Mouse (Mus musculus) spleen, adult 2 months (tissue): ENCODE data around the gene Fbxo47. TPM values are rescaled to one million over a fixed set of nuclear protein-coding genes. Genes with fewer than 3 reads are reported as not detected.
A peak's percentile ranks its signal among the peaks of the same experiment; 100 is the strongest.

ENCODE experiments used
- DNase-seq, 2 experiments: peaks; one replicate each; pipeline versions ENCODE4 v3.0.0 to v3.0.0-alpha.2; 2012 to 2021; ENCODE audit warnings: low spot score in 2 of 2, low read depth in 1 of 2
- H3K27ac ChIP-seq: fragments of 200-500 bp; 2 replicates; pipeline ENCODE4 v1.5.1; 2012; ENCODE audit warnings: low read length, inconsistent platforms; ENCODE audit not compliant: insufficient read depth
- H3K27me3 ChIP-seq: fragments of 200-500 bp; 2 replicates; pipeline ENCODE4 v1.6.1; 2012; ENCODE audit warnings: mild to moderate bottlenecking, moderate library complexity, low read length, inconsistent platforms; ENCODE audit not compliant: control insufficient read depth, insufficient read depth
- H3K36me3 ChIP-seq: fragments of 200-500 bp; 2 replicates; pipeline ENCODE4 v1.6.1; 2012; ENCODE audit warnings: mild to moderate bottlenecking, low read length, inconsistent platforms; ENCODE audit not compliant: control insufficient read depth, insufficient read depth
- H3K4me1 ChIP-seq: fragments of 200-500 bp; 2 replicates; pipeline ENCODE4 v1.6.1; 2011; ENCODE audit warnings: inconsistent platforms; ENCODE audit not compliant: control insufficient read depth, insufficient read depth, insufficient read length
- H3K4me3 ChIP-seq: fragments of 200-500 bp; 2 replicates; pipeline ENCODE4 v1.5.1; 2011; ENCODE audit warnings: mild to moderate bottlenecking, inconsistent platforms; ENCODE audit not compliant: insufficient read depth, insufficient read length; ENCODE audit errors: extremely low read depth
- CTCF ChIP-seq: fragments of 200-500 bp; IDR thresholded peaks from 2 replicates; pipeline ENCODE4 v1.5.1; 2011; ENCODE audit warnings: mild to moderate bottlenecking, inconsistent platforms; ENCODE audit not compliant: insufficient read depth, insufficient read length, insufficient replicate concordance; ENCODE audit errors: extremely low read depth
- POLR2A ChIP-seq: fragments of 200-500 bp; IDR thresholded peaks from 2 replicates; pipeline ENCODE4 v1.6.1; 2011; ENCODE audit warnings: low read depth, low read length, inconsistent platforms
- WGBS: fragments of 180-500 bp; shearing (Covaris S2); methylation state at CpG from one replicate; pipeline ENCODE4 v1.1.7; 2018; 5-methylcytosine and 5-hydroxymethylcytosine counted together
- polyA plus RNA-seq: library from polyadenylated mRNA; depleted of rRNA; stranded (reverse); fragments of >200 nt; gene quantifications from 2 replicates; pipeline ENCODE4 v1.2.3, GENCODE M21; 2012

Gene Fbxo47
- polyA plus RNA-seq, 1 experiment: 0.20 TPM

DNA sequence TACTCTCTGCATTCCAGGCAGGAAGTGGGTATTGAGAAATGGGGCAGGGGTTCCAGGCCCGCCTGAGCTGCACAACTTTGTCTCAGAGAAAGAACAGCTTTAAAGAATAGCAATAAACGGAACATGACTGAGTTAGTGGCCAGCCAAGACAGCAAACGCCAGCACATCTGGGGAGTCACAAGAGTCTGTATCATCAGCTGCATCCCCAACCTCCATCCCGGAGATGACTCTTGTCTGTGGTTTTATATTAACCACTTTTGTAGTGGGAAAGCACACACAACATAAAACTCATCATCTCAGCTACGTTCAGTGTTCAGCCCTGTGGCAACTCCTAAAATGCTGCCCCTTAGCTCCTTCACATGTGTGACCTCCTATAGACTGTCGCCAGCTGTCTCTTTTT is 17.9 kb upstream of the Fbxo47 start:
- H3K36me3 ChIP-seq: no peaks in the 10 kb centered on the region
- H3K27ac ChIP-seq: no peak overlapping the region
- H3K4me3 ChIP-seq: no peak overlapping the region
- TF ChIP-seq CTCF (no peak), POLR2A (no peak)
- H3K4me1 ChIP-seq: no peaks in the 10 kb centered on the region; the same call in 1 of the 2 replicates
- no peak for DNase-seq
- H3K27me3 ChIP-seq: no peaks in the 10 kb centered on the region
- WGBS: 63% methylated on average over 6 of the region's 6 CpGs

DNA sequence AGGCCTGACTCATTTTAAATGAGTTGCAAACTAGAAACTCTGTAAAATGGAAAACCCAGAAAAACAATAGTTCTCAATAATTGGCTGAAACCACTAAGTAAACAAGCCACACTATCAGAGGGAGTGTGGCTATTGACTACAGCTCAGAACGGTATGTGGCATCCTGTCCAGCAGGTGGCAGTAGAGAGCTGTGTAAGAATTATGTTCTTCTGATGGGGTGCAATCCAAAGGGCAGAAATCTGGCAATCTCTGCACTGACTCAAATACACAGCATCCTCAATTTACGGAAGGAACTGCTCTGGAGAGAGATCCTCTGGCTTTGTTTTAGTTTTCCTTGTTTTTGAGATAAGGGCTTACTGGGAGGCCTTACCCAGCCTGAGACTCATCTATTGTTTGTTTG is 15.9 kb upstream of the Fbxo47 start:
- WGBS: 2% methylated on average over 2 of the region's 2 CpGs
- Histone ChIP-seq H3K36me3 (no peaks in the 10 kb centered on the region), H3K4me3 (no peak overlapping the region), H3K27ac (no peak overlapping the region), H3K27me3 (no peaks in the 10 kb centered on the region), H3K4me1 (no peaks in the 10 kb centered on the region)
- peak; percentile 63 to 76 for DNase-seq
- TF ChIP-seq CTCF (peak; percentile 64; the same call in 1 of the 2 replicates), POLR2A (no peak)

DNA sequence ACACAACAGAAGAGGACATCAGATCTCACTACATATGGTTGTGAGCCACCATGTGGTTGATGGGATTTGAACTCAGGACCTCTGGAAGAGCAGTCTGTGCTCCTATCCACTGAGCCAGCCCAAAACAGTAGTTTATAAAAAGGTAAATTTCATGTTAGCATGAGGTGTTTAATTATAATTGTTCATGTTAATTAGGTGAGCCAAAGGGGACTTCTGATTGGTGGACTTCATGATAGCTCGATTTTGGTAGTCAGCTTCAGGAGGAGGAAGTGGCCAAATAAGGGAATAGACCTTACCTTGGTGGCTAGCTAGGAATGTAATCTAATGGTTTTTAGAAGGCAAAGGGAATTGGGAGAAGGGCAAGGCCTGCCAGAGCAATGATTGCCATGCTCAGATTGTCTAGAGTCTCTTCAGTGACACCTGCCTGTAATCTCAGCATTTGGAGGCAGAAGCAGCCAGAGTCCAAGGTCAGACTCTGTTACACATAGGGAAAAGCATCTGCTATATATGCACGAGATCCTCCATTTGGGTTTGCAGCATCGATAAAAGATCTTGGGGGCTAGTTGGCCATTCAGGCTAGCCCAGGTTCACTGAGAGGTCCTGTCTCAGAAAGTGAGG is 13.7 kb upstream of the Fbxo47 start:
- WGBS: 62% methylated on average over 3 of the region's 3 CpGs
- no peak for TF ChIP-seq CTCF
- no peak for TF ChIP-seq POLR2A
- Histone ChIP-seq H3K27ac (no peak overlapping the region), H3K4me3 (no peak overlapping the region), H3K36me3 (no peaks in the 10 kb centered on the region), H3K27me3 (no peaks in the 10 kb centered on the region), H3K4me1 (no peaks in the 10 kb centered on the region)
- no peak for DNase-seq

DNA sequence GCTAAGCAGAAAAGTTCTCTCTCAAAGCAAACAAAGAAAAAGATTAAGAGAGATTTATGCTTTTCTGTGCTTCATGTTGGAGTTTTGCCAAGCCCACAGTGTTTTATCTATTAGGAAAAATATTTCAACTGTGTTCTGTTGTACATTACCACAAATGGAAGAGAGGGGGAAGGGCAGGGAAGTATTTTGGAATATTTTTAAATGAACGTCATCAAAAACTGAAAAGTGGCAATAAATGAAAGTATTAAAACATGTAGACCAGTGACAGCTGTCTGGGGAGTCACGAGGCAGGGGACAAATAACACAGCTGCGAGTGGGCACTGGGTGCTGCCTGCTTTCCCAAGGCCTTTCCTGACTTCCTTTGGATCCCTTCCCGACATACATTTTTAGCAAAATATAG is 12.7 kb upstream of the Fbxo47 start:
- no peaks in the 10 kb centered on the region for H3K27me3 ChIP-seq
- TF ChIP-seq CTCF: no peak
- no peak for TF ChIP-seq POLR2A
- no peak overlapping the region for H3K27ac ChIP-seq
- no peaks in the 10 kb centered on the region for H3K36me3 ChIP-seq
- no peak for DNase-seq
- H3K4me1 ChIP-seq: no peaks in the 10 kb centered on the region
- WGBS: 81% methylated on average over 4 of the region's 4 CpGs
- no peak overlapping the region for H3K4me3 ChIP-seq

DNA sequence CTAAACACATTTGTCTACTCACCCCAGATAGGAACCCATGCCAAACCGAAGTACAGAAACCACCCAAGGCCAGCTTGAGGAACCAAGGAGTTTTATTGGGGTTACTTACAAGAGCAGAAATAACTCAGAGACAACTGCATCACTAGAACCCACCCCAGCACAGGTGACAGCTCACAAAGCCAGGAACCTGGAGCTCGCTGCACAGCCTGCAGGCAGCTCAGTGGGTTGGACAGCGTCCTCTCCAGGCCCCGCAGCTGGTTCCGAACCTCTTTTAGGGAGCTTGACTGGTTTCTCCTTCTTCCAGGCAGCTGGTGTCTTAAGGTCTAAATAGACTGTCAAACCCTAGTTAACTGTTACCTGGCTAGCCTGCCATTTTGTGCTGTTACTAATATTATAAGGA is 7.9 kb upstream of the Fbxo47 start:
- H3K27me3 ChIP-seq: no peaks in the 10 kb centered on the region
- no peaks in the 10 kb centered on the region for H3K36me3 ChIP-seq
- no peak for TF ChIP-seq CTCF
- TF ChIP-seq POLR2A: no peak
- 85% methylated on average over 5 of the region's 5 CpGs for WGBS
- H3K4me3 ChIP-seq: no peak overlapping the region
- H3K27ac ChIP-seq: no peak overlapping the region
- H3K4me1 ChIP-seq: no peaks in the 10 kb centered on the region
- DNase-seq: no peak

DNA sequence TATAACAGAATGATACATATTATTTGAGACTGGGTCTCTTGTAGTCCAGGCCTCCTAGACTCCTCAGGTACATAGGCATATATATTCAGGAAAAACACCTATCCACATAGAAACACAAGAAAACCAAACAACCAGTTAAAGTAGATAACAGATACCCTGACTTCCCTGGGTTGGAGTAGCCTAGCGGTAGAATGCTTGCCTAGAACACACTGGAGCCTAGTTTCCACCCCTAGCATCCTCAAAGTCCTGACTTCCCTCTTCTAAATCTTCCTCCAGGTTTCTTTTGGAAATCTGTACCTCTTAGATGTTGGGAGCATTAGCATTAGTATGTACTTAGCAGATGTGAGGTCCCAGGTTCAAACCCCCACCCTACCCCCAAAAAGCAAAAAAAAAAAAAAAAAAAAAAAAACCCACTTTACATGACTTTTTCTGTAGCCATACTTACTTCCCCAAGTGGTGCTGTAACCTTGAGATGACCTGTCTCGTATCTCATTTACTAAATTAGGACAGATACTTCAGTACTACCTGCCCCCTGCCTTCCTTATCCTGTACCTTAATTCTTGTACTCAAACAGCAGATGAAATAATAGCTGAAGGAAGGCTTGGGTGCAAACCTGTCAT is 1.5 kb upstream of the Fbxo47 start:
- TF ChIP-seq CTCF (no peak), POLR2A (no peak)
- H3K27me3 ChIP-seq: no peaks in the 10 kb centered on the region
- 93% methylated on average over 2 of the region's 2 CpGs for WGBS
- no peaks in the 10 kb centered on the region for H3K4me1 ChIP-seq
- no peak overlapping the region for H3K27ac ChIP-seq
- no peaks in the 10 kb centered on the region for H3K36me3 ChIP-seq
- no peak overlapping the region for H3K4me3 ChIP-seq
- DNase-seq: no peak

DNA sequence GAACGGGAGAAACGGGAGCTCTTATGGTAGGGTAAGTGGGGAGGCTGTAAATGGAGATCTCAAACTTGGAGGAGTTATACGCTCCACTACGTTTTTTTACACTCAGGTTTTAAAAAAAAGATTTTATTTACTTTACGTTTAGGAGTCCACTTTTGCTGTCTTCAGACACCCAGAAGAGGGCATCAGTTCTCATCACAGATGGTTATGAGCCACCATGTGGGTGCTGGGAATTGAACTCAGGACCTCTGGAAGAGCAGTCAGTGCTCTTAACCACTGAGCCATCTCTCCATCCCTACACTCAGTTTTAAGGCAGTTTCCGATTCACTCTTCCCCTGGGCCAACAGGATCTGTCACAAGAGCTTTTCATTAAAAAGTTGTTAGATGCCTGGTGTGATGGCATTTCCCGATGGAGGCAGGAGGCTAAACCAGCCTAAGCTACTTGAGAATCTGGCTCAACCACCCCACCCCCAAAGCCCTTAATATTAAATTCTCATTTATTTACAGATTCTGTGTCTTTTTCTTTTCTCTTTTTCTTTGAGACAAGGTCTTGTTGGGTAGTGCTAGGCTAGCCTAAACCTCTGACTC is 739 bp upstream of the Fbxo47 start:
- no peaks in the 10 kb centered on the region for H3K27me3 ChIP-seq
- no peak for TF ChIP-seq CTCF
- TF ChIP-seq POLR2A: no peak
- no peaks in the 10 kb centered on the region for H3K4me1 ChIP-seq
- 0 out of 2 replicates have a peak overlapping the region, but pooled peaks have one; percentile 82 for H3K27ac ChIP-seq
- no peak for DNase-seq
- WGBS: 31% methylated on average over 7 of the region's 7 CpGs
- H3K36me3 ChIP-seq: no peaks in the 10 kb centered on the region
- peak overlapping the region; percentile 79 for H3K4me3 ChIP-seq
